Mouse (Mus musculus): ENCODE measurements at regions not wholly inside any gene's neighbourhood (a gene's known extent, or its start where the extent isn't known, plus 50 kb on each side); places are given as distances from the start of the nearest gene placed in this dataset.
"Not testable (repeated sequence)": the region's sequence is repeated elsewhere in the genome, so short reads cannot be mapped to it uniquely, and the experiment has no call there.

GRCm38 (mm10) chr10:19297669-19298068 is 58.7 kb upstream of the Olig3 start:
- in situ Hi-C loops (cut with MboI; ENCODE audit: unreplicated experiment in 2 of 2), result no loop called here

DNA sequence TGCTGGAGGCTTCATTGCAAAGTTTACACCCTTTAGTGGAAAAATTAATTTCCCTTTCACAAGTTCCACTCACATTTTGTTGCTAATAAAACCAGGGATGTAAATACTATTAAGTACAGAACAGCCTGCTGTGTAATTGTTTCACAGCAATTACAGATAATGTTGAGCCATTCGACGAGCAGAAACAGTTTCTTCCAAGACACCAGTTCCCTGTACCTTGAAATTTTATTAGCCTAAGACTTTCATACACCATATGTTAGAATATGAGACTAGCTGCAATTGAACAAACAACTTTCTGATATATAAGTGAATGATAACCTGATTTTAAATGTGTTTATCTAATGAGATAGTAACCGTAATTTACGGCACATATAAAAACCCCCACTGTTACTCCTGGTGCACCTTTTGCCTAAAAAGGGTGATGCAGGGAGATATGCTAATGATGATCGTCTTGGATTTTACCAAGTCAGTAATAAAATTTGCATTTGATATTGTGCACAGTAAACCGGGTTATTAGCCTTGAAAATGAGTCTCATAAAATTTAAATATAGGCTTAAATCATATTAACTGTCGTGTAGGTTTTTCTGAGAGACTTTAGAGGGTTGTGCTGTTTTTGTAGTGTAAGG is 60.8 kb upstream of the Olig3 start:
- in situ Hi-C loops (cut with MboI; ENCODE audit: unreplicated experiment in 2 of 2), result no loop called here

GRCm38 (mm10) chr10:19291474-19291873 is 64.9 kb upstream of the Olig3 start:
- in situ Hi-C loops (cut with MboI; ENCODE audit: unreplicated experiment in 2 of 2), result no loop called here

DNA sequence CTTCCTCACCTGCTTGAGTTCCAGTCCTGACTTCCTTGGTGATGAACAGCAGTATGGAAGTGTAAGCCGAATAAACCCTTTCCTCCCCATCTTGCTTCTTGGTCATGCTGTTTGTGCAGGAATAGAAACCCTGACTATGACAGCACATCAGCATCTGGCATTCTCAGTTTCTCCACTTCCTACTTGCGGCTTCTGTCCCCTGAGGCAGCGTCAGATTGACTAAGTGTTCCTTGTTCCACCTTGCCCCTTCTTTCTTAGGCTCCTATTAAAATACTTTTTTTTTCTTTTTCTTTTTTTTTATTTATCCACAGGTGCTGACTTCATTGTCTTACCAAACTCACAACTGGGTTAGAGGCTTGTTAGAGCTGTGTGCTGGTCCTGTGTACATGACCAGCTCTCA is 65.3 kb upstream of the Olig3 start:
- in situ Hi-C loops (cut with MboI; ENCODE audit: unreplicated experiment in 2 of 2), result not testable (repeated sequence)

- in situ Hi-C loops (cut with MboI; ENCODE audit: unreplicated experiment in 2 of 2), result no loop called here
Observed at GRCm38 (mm10) chr10:19282166-19282565, 74.2 kb upstream of the Olig3 start.

DNA sequence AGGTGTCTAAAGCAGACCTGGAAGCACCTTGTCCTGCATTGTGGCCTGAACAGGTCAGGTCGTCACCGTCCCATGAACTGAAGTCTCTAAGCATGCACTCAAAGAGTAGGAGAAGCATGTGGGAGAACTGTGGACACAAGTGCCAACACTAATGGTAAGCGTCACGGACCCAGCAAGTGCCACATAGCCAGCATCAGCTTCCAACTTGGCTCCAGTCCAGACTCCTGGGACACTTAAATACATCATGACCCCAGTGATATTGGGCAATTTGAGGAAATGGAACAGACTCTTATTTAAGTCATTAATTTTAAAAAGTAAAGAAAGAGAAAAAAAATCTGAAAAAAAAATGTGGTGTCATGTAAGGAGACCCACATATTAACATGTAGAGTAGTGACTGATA is 75.3 kb upstream of the Olig3 start:
- in situ Hi-C loops (cut with MboI; ENCODE audit: unreplicated experiment in 2 of 2), result no loop called here

DNA sequence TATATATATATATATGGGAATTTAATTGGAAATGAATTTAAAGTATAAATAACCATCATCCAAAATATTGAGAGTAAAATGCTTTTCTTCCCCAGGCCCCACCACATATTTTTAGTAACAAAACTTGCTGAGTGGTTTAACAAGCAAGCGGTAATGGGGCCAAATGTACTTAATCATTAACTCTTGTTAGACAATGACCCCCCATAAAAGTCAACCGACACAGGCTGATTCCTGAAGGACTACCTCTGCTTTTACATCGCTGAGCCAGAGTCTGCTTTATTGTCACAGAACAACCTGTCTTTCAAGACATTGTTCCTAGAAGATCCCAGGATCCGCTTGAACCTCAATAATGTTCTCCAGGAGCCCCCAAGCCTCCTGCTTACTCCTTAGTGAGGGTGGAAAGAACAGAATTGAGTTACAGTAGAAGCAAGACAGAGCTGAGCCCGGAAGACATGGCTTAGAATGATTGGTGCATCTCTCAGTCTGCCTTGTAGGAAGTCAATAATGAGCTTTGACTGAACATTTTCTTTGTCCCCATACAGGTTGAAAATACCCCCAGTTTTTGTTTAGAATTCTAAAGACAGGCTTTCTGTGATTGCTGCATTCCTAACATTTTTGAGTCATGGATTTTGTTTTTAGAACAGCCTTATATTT is 78.0 kb upstream of the Olig3 start:
- in situ Hi-C loops (cut with MboI; ENCODE audit: unreplicated experiment in 2 of 2), result no loop called here

- in situ Hi-C loops (cut with MboI; ENCODE audit: unreplicated experiment in 2 of 2), result no loop called here
Observed at GRCm38 (mm10) chr10:19277103-19277827, 79.1 kb upstream of the Olig3 start.

- in situ Hi-C loops (cut with MboI; ENCODE audit: unreplicated experiment in 2 of 2), result no loop called here
Observed at GRCm38 (mm10) chr10:19274985-19275384, 81.3 kb upstream of the Olig3 start.

GRCm38 (mm10) chr10:19269418-19269817 is 86.9 kb upstream of the Olig3 start:
- in situ Hi-C loops (cut with MboI; ENCODE audit: unreplicated experiment in 2 of 2), result no loop called here

GRCm38 (mm10) chr10:19268051-19268450 is 88.3 kb upstream of the Olig3 start:
- in situ Hi-C loops (cut with MboI; ENCODE audit: unreplicated experiment in 2 of 2), result no loop called here

- in situ Hi-C loops (cut with MboI; ENCODE audit: unreplicated experiment in 2 of 2), result loop anchor here (5.0 to 25.0 kb wide), 4 partner anchors 125 to 897 kb away; partner anchors contain the start of gene Map7 (in 1 of the 2)
Observed at GRCm38 (mm10) chr10:19240102-19240759, 116.1 kb upstream of the Olig3 start.

DNA sequence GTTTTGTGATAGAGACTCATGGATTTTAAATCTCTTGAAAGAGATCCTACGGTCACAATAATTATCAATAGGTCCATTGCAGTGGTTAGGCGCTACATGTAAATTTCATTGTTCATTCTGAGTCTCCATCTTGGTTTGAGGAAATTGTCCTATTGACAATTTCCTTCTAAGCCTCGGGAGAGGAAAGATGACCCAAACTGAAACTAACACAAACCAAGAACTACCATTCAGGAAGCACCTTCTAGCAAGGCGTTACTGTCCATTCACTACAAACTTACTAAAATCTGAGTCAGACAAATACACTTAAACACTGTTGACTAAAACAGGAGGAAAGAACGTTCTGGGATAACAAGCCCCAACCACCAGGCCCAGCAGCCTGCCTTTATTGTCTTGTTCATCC is 140.1 kb upstream of the Olig3 start:
- in situ Hi-C loops (cut with MboI; ENCODE audit: unreplicated experiment in 2 of 2), result no loop called here

DNA sequence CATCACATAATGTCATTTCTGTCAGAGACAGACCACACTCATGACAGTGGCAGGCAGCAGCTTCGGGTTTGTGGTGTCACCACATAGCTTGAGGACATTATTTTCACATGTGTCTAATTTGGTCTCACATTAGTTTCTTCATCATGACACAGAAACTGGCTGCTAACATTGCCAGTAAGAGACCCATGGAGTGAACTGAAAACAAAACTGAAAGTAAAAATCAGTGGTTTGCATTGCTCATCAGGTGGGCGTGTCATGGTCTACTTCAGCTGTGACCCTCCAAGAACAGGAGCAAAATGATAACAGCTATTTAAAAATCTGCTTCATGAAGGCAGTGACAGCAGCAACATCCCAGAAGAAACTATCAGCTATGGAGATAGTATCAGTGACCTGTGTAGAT is 146.6 kb upstream of the Olig3 start:
- in situ Hi-C loops (cut with MboI; ENCODE audit: unreplicated experiment in 2 of 2), result no loop called here

- in situ Hi-C loops (cut with MboI; ENCODE audit: unreplicated experiment in 2 of 2), result no loop called here
Observed at GRCm38 (mm10) chr10:19208101-19208722, 148.1 kb upstream of the Olig3 start.

DNA sequence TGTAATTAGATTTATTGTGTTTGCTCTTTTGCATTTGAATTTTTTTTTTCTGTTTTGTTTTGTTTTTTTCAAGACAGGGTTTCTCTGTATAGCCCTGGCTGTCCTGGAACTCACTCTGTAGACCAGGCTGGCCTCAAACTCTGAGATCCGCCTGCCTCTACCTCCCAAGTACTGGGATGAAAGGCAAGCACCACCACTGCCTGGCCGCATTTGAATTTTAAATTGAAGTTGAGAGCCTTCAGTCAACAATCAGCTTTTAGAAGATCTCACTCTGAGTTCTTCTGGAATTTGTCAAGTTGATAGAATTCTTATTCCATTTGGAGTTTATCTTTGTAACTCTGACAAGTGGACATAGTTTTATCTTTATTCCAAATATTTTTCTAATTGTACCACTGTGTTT is 148.8 kb upstream of the Olig3 start:
- in situ Hi-C loops (cut with MboI; ENCODE audit: unreplicated experiment in 2 of 2), result no loop called here

DNA sequence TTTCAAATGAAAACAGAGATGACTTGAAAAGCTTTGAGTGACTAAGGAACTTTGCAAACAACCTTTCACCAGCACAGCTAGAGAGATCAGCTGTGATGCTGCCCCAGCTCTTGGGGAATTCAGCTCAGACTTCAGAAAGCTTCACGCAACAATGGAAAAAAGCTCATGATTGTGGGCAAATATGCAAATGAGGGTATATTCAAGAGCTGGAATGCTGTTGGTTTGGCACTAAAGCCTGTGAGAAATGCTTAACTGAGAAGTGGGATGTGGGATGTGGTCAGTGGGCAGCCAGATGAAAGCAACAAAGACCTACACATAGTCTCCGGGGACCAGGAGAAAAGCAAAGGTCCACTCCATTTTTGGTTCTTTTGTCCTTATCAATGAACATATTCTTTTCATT is 156.0 kb upstream of the Olig3 start:
- in situ Hi-C loops (cut with MboI; ENCODE audit: unreplicated experiment in 2 of 2), result no loop called here

GRCm38 (mm10) chr10:19195676-19196075 is 160.7 kb upstream of the Olig3 start:
- in situ Hi-C loops (cut with MboI; ENCODE audit: unreplicated experiment in 2 of 2), result no loop called here

DNA sequence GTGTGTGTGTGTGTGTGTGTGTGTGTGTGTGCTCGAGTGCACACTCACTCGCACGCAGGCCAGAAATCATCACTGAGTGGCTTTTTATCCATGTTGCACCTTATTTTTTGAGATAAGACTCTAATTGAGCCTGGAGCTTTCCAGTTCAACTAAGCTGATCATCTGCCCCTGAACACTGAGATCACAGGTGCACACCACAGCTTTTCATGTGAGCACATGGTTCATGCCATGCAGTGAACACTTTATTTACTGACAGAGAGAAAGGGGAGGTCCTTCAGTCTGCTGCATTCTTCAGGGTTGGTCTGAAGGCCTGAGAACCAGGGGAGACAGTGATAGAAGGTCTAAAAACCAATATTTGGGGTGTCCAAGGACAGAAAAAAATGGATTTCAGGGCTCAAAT is 161.7 kb upstream of the Olig3 start:
- in situ Hi-C loops (cut with MboI; ENCODE audit: unreplicated experiment in 2 of 2), result loop anchor here in 1 of 2 experiments (5.0 kb wide), 1 partner anchor 362 kb away; no protein-coding TSS in a partner anchor

- in situ Hi-C loops (cut with MboI; ENCODE audit: unreplicated experiment in 2 of 2), result loop anchor here in 1 of 2 experiments (5.0 kb wide), 1 partner anchor 361 kb away; no protein-coding TSS in a partner anchor
Observed at GRCm38 (mm10) chr10:19192971-19193758, 163.2 kb upstream of the Olig3 start.

All from v-Abl transformed pro-B cells (cell line).